Mouse (Mus musculus): ENCODE measurements around the gene E2f3. TPM values are rescaled to one million over a fixed set of nuclear protein-coding genes. Genes with fewer than 3 reads are reported as not detected.

E2f3 gene
- total and polyA plus RNA-seq, 3 experiments = 15.4 to 15.5 (median 15.5) TPM

DNA sequence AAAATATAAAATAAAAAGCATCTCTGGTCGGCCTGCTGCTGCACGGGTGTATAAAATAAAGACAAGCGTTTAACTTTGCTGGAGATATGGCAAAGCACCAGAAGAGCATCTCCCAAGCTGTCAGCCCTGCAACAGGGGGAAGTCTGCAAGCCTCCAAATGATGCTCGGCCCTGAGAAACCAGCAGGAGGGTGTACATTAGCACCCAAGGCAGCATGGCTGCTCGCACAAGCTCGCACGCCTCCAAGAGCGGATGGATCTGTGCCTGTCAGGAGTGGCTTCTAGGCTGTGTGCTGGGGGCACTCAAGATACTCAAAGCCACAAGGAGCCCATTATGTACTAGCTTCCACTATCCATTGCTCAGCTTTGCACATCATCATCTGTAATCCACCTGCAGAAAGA is 39.8 kb downstream of the E2f3 start:
- Histone ChIP-seq H3K9me3 (replicated peaks) (no peaks in the 10 kb centered on the region), H3K27me3 (ENCODE audit: insufficient read depth, low read length) (no peaks in the 10 kb centered on the region), H3K4me3 (ENCODE audit: low read depth, low read length) (no peak overlapping the region), H3K36me3 (replicated peaks) (peaks cover 95% of the 10 kb centered on the region), H3K4me1 (ENCODE audit: insufficient read depth, low read depth, low read length) (peaks cover 17% of the 10 kb centered on the region)
- DNase-seq (ENCODE audit: low spot score) (no peak), ATAC-seq (ENCODE audit: extremely low read depth, insufficient number of reproducible peaks, low FRiP score, poor library complexity, severe bottlenecking) (no peak)
- TF ChIP-seq GATA1 (IDR thresholded peaks at IDR 0.05; ENCODE audit: borderline replicate concordance, low read length) = no peak

DNA sequence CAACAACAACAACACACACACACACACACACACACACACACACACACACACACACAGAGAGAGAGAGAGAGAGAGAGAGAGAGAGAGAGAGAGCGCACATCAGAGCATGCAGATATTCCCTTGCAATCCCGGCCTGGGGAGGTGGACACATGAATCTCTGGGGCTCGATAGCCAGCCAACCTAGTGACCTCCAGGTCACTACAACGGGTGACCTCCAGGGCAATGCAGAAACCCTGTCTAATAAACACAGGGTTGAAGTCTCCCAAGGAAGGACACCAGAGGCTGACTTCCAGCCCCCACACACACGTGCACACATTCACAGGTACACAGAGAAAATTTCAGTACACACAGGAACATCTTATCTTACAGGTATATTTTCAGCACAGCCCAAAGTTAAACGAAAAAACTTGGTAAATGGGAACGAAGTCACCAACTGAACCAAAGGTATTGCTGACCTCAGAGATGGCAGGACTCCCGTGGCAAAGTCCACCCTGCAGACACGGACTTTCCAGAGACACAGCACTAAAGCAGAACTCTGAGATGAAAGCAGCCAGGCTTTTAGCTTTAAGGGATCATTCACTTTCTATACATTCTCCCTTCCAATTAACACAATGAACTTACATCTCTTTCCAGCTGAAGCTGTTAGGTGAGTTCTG is 40.8 kb downstream of the E2f3 start:
- peaks cover 95% of the 10 kb centered on the region for H3K36me3 ChIP-seq (replicated peaks)
- DNase-seq (ENCODE audit: low spot score) = no peak
- TF ChIP-seq GATA1 (IDR thresholded peaks at IDR 0.05; ENCODE audit: borderline replicate concordance, low read length) (no peak), CTCF (IDR thresholded peaks at IDR 0.05; ENCODE audit: low read depth, low read length) (no peak)
- no peaks in the 10 kb centered on the region for H3K9me3 ChIP-seq (replicated peaks)
- no peaks in the 10 kb centered on the region for H3K27me3 ChIP-seq (ENCODE audit: insufficient read depth, low read length)
- no peak for ATAC-seq (ENCODE audit: extremely low read depth, insufficient number of reproducible peaks, low FRiP score, poor library complexity, severe bottlenecking)
- H3K4me3 ChIP-seq (ENCODE audit: low read depth, low read length) = no peak overlapping the region
- H3K4me1 ChIP-seq (ENCODE audit: insufficient read depth, low read depth, low read length) = peaks cover 23% of the 10 kb centered on the region

DNA sequence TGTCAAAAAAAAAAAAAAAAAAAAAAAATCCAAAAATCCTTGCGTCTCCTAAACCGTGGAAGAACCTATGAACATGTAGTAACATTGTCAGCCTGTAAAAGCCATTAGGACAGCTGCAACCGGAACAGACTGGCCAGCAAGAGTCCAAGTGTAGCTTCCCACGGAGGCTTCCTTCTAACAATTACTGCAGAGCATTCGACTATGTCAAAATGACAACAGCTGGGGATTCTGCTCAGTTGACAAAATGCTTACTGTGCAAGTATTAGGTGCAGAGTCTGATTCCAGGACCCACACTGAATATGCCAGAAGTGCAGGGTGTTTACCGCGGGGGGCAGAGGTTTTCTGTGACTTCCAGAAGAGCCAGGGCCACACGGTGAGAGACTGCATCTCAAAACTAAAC is 41.4 kb downstream of the E2f3 start:
- peaks cover 95% of the 10 kb centered on the region for H3K36me3 ChIP-seq (replicated peaks)
- no peak for TF ChIP-seq CTCF (IDR thresholded peaks at IDR 0.05; ENCODE audit: low read depth, low read length)

DNA sequence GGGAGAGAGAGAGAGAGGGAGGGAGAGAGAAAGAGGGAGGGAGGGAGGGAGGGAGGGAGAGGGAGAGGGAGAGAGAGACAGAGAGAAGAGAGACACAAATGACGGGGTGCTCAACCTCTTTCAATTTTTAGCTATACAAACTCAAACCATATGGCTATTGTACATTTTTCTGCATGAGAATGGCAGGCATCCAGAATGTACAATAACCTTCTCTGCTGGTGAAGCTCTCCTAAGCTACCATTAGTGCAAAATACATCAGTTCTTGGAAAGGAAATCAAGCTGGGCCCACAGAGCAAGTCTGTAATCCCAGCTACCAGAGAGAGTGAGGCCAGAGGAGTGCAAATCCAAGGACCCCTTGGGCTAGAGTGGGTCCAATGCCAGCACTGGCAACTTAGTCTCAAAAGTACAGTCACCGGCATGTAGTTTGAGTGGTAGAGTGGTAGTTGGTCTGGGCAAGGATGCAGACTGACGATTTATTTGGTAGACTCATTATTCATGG is 42.3 kb downstream of the E2f3 start:
- TF ChIP-seq CTCF (IDR thresholded peaks at IDR 0.05; ENCODE audit: low read depth, low read length) (no peak), GATA1 (IDR thresholded peaks at IDR 0.05; ENCODE audit: borderline replicate concordance, low read length) (no peak), POLR2AphosphoS5 (IDR thresholded peaks at IDR 0.05; ENCODE audit: insufficient replicate concordance, low read depth, low read length) (no peak), TAL1 (conservative IDR thresholded peaks at IDR 0.05; ENCODE audit: low read depth, low read length) (no peak), GATA2 (IDR thresholded peaks at IDR 0.05; ENCODE audit: borderline replicate concordance, low read depth, low read length) (no peak)
- H3K4me3 ChIP-seq (ENCODE audit: low read depth, low read length) = no peak overlapping the region
- DNase-seq (ENCODE audit: low spot score) = no peak
- no peaks in the 10 kb centered on the region for H3K9me3 ChIP-seq (replicated peaks)
- H3K36me3 ChIP-seq (replicated peaks) = peaks cover 93% of the 10 kb centered on the region
- no peaks in the 10 kb centered on the region for H3K27me3 ChIP-seq (ENCODE audit: insufficient read depth, low read length)
- no peak for ATAC-seq (ENCODE audit: extremely low read depth, insufficient number of reproducible peaks, low FRiP score, poor library complexity, severe bottlenecking)
- H3K4me1 ChIP-seq (ENCODE audit: insufficient read depth, low read depth, low read length) = peaks cover 19% of the 10 kb centered on the region

More for the DNA sequence above, 41.4 kb downstream of the E2f3 start:
- no peak for DNase-seq (ENCODE audit: low spot score)
- Histone ChIP-seq H3K27me3 (ENCODE audit: insufficient read depth, low read length) (no peaks in the 10 kb centered on the region), H3K4me3 (ENCODE audit: low read depth, low read length) (no peak overlapping the region), H3K4me1 (ENCODE audit: insufficient read depth, low read depth, low read length) (peaks cover 24% of the 10 kb centered on the region), H3K9me3 (replicated peaks) (no peaks in the 10 kb centered on the region)
- no peak for ATAC-seq (ENCODE audit: extremely low read depth, insufficient number of reproducible peaks, low FRiP score, poor library complexity, severe bottlenecking)

DNA sequence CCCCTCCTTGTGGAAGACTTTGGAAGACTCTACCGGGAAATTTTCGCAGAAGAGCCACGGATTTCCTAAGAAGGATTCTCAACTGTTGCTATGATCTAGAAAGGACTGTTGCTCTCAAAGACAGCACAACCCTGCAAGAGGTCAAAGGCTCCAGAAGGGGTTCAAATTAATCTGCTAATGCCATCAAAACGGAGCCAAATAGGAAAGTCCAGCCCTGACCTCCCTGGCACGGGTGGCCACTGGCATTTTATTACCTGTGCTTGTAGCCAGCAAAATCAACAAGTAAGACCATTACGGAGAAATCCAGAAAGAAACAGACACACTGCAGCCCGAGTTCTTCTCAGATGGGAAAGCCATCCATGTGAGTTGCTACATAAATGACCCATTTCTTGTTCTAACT is 45.8 kb downstream of the E2f3 start:
- H3K4me1 ChIP-seq (ENCODE audit: insufficient read depth, low read depth, low read length) = peaks cover 21% of the 10 kb centered on the region
- H3K36me3 ChIP-seq (replicated peaks) = peaks cover 88% of the 10 kb centered on the region
- ATAC-seq (ENCODE audit: extremely low read depth, insufficient number of reproducible peaks, low FRiP score, poor library complexity, severe bottlenecking) (no peak), DNase-seq (ENCODE audit: low spot score) (no peak)
- no peaks in the 10 kb centered on the region for H3K27me3 ChIP-seq (ENCODE audit: insufficient read depth, low read length)
- no peak overlapping the region for H3K4me3 ChIP-seq (ENCODE audit: low read depth, low read length)
- no peak for TF ChIP-seq GATA2 (IDR thresholded peaks at IDR 0.05; ENCODE audit: borderline replicate concordance, low read depth, low read length)
- no peak for TF ChIP-seq TAL1 (conservative IDR thresholded peaks at IDR 0.05; ENCODE audit: low read depth, low read length)
- no peak for TF ChIP-seq POLR2AphosphoS5 (IDR thresholded peaks at IDR 0.05; ENCODE audit: insufficient replicate concordance, low read depth, low read length)
- no peak for TF ChIP-seq CTCF (IDR thresholded peaks at IDR 0.05; ENCODE audit: low read depth, low read length)
- no peak for TF ChIP-seq GATA1 (IDR thresholded peaks at IDR 0.05; ENCODE audit: borderline replicate concordance, low read length)
- no peaks in the 10 kb centered on the region for H3K9me3 ChIP-seq (replicated peaks)

DNA sequence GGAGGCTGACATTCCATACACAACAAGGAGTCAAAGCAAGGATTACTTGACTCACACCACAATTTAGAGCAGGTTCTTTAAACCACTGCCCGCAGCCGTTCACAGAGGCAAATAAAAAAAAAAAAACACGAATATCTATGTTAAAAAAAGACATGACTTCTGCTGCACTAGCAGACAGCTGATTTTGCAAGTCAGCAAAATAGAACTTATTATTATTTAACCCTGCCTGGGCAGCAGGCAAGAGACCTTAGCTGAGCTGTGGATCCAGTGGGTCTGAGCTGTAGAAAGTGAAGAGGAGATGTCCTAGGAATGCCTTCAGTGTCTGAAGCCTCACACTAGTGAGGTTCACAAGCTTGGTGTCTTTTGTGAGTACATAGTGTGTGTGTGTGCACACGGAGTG is 46.5 kb downstream of the E2f3 start:
- TF ChIP-seq GATA2 (IDR thresholded peaks at IDR 0.05; ENCODE audit: borderline replicate concordance, low read depth, low read length) (no peak), GATA1 (IDR thresholded peaks at IDR 0.05; ENCODE audit: borderline replicate concordance, low read length) (no peak), CTCF (IDR thresholded peaks at IDR 0.05; ENCODE audit: low read depth, low read length) (no peak), POLR2AphosphoS5 (IDR thresholded peaks at IDR 0.05; ENCODE audit: insufficient replicate concordance, low read depth, low read length) (no peak), TAL1 (conservative IDR thresholded peaks at IDR 0.05; ENCODE audit: low read depth, low read length) (no peak)

DNA sequence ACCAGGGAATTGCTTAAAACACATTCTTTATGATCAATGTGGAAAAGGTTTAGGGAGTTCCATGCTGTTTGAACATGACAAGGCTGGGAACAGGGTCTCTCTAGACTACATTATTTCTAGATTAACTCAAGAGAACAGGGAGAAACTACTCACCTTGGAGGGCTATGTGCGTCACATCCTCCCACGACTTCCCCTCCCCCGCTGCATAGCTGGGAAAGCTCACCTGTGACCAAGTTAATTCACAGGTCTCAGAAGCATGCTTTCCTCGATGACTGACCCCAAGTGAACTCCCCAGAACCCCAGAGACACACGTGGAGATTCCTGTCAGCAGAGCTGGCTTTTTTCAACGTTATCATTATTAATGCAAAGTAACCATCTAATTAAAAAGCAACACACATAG is 47.1 kb downstream of the E2f3 start:
- ATAC-seq (ENCODE audit: extremely low read depth, insufficient number of reproducible peaks, low FRiP score, poor library complexity, severe bottlenecking) = no peak
- Histone ChIP-seq H3K27me3 (ENCODE audit: insufficient read depth, low read length) (no peaks in the 10 kb centered on the region), H3K4me1 (ENCODE audit: insufficient read depth, low read depth, low read length) (peaks cover 18% of the 10 kb centered on the region), H3K36me3 (replicated peaks) (peaks cover 81% of the 10 kb centered on the region), H3K4me3 (ENCODE audit: low read depth, low read length) (no peak overlapping the region), H3K9me3 (replicated peaks) (no peaks in the 10 kb centered on the region)
- no peak for DNase-seq (ENCODE audit: low spot score)
- TF ChIP-seq GATA1 (IDR thresholded peaks at IDR 0.05; ENCODE audit: borderline replicate concordance, low read length) = no peak
- TF ChIP-seq CTCF (IDR thresholded peaks at IDR 0.05; ENCODE audit: low read depth, low read length) = no peak
- TF ChIP-seq GATA2 (IDR thresholded peaks at IDR 0.05; ENCODE audit: borderline replicate concordance, low read depth, low read length) = no peak
- TF ChIP-seq POLR2AphosphoS5 (IDR thresholded peaks at IDR 0.05; ENCODE audit: insufficient replicate concordance, low read depth, low read length) = no peak

More for the DNA sequence above, 46.5 kb downstream of the E2f3 start:
- H3K4me3 ChIP-seq (ENCODE audit: low read depth, low read length) = no peak overlapping the region
- ATAC-seq (ENCODE audit: extremely low read depth, insufficient number of reproducible peaks, low FRiP score, poor library complexity, severe bottlenecking) = no peak
- peaks cover 21% of the 10 kb centered on the region for H3K4me1 ChIP-seq (ENCODE audit: insufficient read depth, low read depth, low read length)
- peaks cover 81% of the 10 kb centered on the region for H3K36me3 ChIP-seq (replicated peaks)
- DNase-seq (ENCODE audit: low spot score) = no peak
- H3K9me3 ChIP-seq (replicated peaks) = no peaks in the 10 kb centered on the region
- H3K27me3 ChIP-seq (ENCODE audit: insufficient read depth, low read length) = no peaks in the 10 kb centered on the region
